Mouse (Mus musculus): ENCODE results near the gene Hand2. TPM values are rescaled to one million over a fixed set of nuclear protein-coding genes. Genes with fewer than 3 reads are reported as not detected.

Hand2 gene
- polyA plus RNA-seq, 1 experiment from 2014 or later: 3.6 TPM

- no peaks in the 10 kb centered on the region for H3K36me3 ChIP-seq (ENCODE audit: control insufficient read depth, insufficient read depth, low read length)
- no peaks in the 10 kb centered on the region for H3K9me3 ChIP-seq (ENCODE audit: control insufficient read depth, low read length)
- WGBS: 9% methylated on average over 6 of the region's 6 CpGs
- no peak overlapping the region for H3K27ac ChIP-seq (replicated peaks; ENCODE audit: low read depth, low read length)
- ATAC-seq (ENCODE audit: low read depth): no peak
- peaks cover 100% of the 10 kb centered on the region for H3K27me3 ChIP-seq (replicated peaks; ENCODE audit: control insufficient read depth, insufficient read depth, low read length)
- H3K4me1 ChIP-seq (ENCODE audit: control insufficient read depth, insufficient read depth, low read length): peaks cover 8% of the 10 kb centered on the region
- no peak overlapping the region for H3K4me2 ChIP-seq (ENCODE audit: low read depth, low read length)
- H3K9ac ChIP-seq (ENCODE audit: low read depth, low read length): no peak overlapping the region
- no peak overlapping the region for H3K4me3 ChIP-seq (ENCODE audit: low read depth, low read length)
- no peak for DNase-seq (ENCODE audit: low spot score)
These were observed 23.0 kb downstream of the Hand2 start for GRCm38 (mm10) chr8:57343731-57344315.

DNA sequence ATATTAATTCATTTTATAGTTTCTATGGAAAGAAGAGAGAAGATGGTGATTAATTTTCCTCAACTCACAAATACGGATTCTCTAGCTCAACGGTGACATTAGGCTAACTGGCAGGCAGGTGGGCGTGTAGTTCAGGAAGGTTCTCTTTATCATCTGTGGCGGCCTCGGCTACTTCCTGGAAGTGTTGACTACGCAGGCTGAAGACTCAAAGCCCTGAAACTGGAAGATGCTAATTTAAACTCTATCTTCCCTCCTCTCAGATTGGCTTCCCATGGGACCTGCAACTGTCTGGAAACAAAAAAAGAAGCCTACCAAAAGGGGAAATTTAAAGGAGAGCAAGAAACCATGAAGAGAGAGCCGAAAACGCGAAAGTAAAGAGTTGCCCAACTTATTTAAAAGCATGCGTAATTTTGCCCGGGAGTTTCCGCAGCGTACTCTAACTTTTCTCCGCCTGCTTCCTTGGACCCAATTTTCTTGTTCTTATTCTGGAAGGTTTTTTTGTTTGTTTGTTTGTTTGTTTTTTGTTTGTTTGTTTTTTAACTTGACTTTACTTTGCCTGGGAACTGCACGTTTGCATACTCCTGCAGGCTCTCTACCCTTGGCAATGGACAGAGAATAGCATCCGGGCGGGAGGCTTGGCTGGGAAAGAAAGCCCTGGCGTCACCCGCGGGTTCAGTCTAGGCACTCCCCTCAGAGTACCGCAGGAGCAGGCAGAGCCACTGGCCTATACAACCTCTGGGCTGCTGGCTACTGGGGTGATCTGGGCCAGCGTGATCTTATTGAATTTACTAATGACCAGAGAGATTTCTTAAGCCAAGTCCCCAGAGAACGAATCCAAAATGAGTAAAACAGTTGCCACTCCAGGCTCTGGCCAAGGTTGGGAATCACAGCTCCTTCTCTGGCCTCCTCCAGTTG lies 24.4 kb downstream of the Hand2 start:
- 0 out of 2 replicates have a peak overlapping the region, but pooled peaks have one; percentile 2 for H3K4me3 ChIP-seq (ENCODE audit: low read depth, low read length)
- DNase-seq (ENCODE audit: low spot score) (no peak), ATAC-seq (ENCODE audit: low read depth) (no peak)
- WGBS: 9% methylated on average over 23 of the region's 23 CpGs
- H3K9ac ChIP-seq (ENCODE audit: low read depth, low read length): peak overlapping the region; percentile 30; the same call in 1 of the 2 replicates
- H3K36me3 ChIP-seq (ENCODE audit: control insufficient read depth, insufficient read depth, low read length): no peaks in the 10 kb centered on the region
- H3K4me2 ChIP-seq (ENCODE audit: low read depth, low read length): 0 out of 2 replicates have a peak overlapping the region, but pooled peaks have one; percentile 4
- H3K4me1 ChIP-seq (ENCODE audit: control insufficient read depth, insufficient read depth, low read length): peaks cover 12% of the 10 kb centered on the region
- H3K27me3 ChIP-seq (replicated peaks; ENCODE audit: control insufficient read depth, insufficient read depth, low read length): peaks cover 100% of the 10 kb centered on the region
- H3K27ac ChIP-seq (replicated peaks; ENCODE audit: low read depth, low read length): no peak overlapping the region
- H3K9me3 ChIP-seq (ENCODE audit: control insufficient read depth, low read length): no peaks in the 10 kb centered on the region

GRCm38 (mm10) chr8:57346371-57346770 lies 25.6 kb downstream of the Hand2 start:
- 14% methylated on average over 7 of the region's 7 CpGs for WGBS
- Histone ChIP-seq H3K9ac (ENCODE audit: low read depth, low read length) (no peak overlapping the region), H3K4me3 (ENCODE audit: low read depth, low read length) (no peak overlapping the region), H3K27ac (replicated peaks; ENCODE audit: low read depth, low read length) (no peak overlapping the region), H3K9me3 (ENCODE audit: control insufficient read depth, low read length) (no peaks in the 10 kb centered on the region), H3K27me3 (replicated peaks; ENCODE audit: control insufficient read depth, insufficient read depth, low read length) (peaks cover 97% of the 10 kb centered on the region), H3K4me2 (ENCODE audit: low read depth, low read length) (no peak overlapping the region), H3K4me1 (ENCODE audit: control insufficient read depth, insufficient read depth, low read length) (peaks cover 12% of the 10 kb centered on the region; the same call in 1 of the 2 replicates), H3K36me3 (ENCODE audit: control insufficient read depth, insufficient read depth, low read length) (no peaks in the 10 kb centered on the region)
- no peak for ATAC-seq (ENCODE audit: low read depth)
- no peak for DNase-seq (ENCODE audit: low spot score)

DNA sequence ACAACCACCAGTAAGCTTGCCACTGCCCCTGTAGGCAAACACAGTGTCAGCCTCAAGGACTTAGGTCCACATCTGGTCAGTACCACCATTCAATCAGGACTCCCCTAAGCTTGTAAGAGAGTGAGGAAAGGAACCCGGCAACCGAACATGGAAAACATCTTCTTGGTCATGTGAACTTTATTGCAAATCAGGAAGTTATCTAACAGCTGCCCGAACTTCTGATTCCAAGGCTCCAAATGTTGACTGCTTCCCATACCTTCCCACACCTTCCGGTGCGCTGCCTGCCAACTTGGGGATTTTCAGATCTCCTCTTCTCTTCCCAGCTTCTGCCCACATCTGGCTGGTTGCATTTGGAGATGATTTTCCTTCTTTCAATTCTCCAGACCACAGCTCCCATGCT lies 26.4 kb downstream of the Hand2 start:
- Histone ChIP-seq H3K27ac (replicated peaks; ENCODE audit: low read depth, low read length) (0 out of 2 replicates have a peak overlapping the region, but pooled peaks have one; percentile 1), H3K4me2 (ENCODE audit: low read depth, low read length) (no peak overlapping the region), H3K36me3 (ENCODE audit: control insufficient read depth, insufficient read depth, low read length) (no peaks in the 10 kb centered on the region), H3K4me1 (ENCODE audit: control insufficient read depth, insufficient read depth, low read length) (peaks cover 12% of the 10 kb centered on the region; the same call in 1 of the 2 replicates), H3K4me3 (ENCODE audit: low read depth, low read length) (no peak overlapping the region), H3K9me3 (ENCODE audit: control insufficient read depth, low read length) (no peaks in the 10 kb centered on the region), H3K9ac (ENCODE audit: low read depth, low read length) (no peak overlapping the region), H3K27me3 (replicated peaks; ENCODE audit: control insufficient read depth, insufficient read depth, low read length) (peaks cover 96% of the 10 kb centered on the region)
- WGBS: 19% methylated on average over 5 of the region's 5 CpGs
- DNase-seq (ENCODE audit: low spot score) (no peak), ATAC-seq (ENCODE audit: low read depth) (no peak)

DNA sequence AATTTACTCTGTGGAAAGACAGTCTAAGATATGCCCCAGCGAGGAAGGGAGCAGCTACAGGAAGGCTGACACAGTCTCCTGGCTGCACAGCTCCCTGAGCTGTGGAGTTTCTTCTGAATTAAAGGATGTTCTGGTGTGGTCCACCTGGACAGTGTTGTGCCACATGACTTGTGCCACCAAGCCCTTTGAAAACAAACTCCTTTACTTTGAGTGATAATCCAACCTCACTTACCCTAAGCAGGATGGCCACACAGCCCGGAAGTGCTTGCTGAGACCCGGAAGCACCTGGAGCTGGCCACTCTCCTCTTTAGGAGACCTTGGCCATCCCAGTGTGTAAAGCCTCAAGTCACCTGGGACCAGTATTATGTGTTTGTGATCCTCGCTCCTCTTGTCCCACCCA lies 27.5 kb downstream of the Hand2 start:
- H3K4me2 ChIP-seq (ENCODE audit: low read depth, low read length): 0 out of 2 replicates have a peak overlapping the region, but pooled peaks have one; percentile 30
- H3K9me3 ChIP-seq (ENCODE audit: control insufficient read depth, low read length): no peaks in the 10 kb centered on the region
- peaks cover 96% of the 10 kb centered on the region for H3K27me3 ChIP-seq (replicated peaks; ENCODE audit: control insufficient read depth, insufficient read depth, low read length)
- no peak overlapping the region for H3K4me3 ChIP-seq (ENCODE audit: low read depth, low read length)
- no peak overlapping the region for H3K9ac ChIP-seq (ENCODE audit: low read depth, low read length)
- H3K4me1 ChIP-seq (ENCODE audit: control insufficient read depth, insufficient read depth, low read length): peaks cover 13% of the 10 kb centered on the region; the same call in 1 of the 2 replicates
- H3K27ac ChIP-seq (replicated peaks; ENCODE audit: low read depth, low read length): no peak overlapping the region
- 13% methylated on average over 4 of the region's 4 CpGs for WGBS
- no peaks in the 10 kb centered on the region for H3K36me3 ChIP-seq (ENCODE audit: control insufficient read depth, insufficient read depth, low read length)
- DNase-seq (ENCODE audit: low spot score) (no peak), ATAC-seq (ENCODE audit: low read depth) (no peak)

- Histone ChIP-seq H3K4me3 (ENCODE audit: low read depth, low read length) (0 out of 2 replicates have a peak overlapping the region, but pooled peaks have one; percentile 1), H3K9me3 (ENCODE audit: control insufficient read depth, low read length) (no peaks in the 10 kb centered on the region), H3K4me2 (ENCODE audit: low read depth, low read length) (peak overlapping the region; percentile 30), H3K4me1 (ENCODE audit: control insufficient read depth, insufficient read depth, low read length) (peaks cover 15% of the 10 kb centered on the region; the same call in 1 of the 2 replicates), H3K27me3 (replicated peaks; ENCODE audit: control insufficient read depth, insufficient read depth, low read length) (peaks cover 94% of the 10 kb centered on the region), H3K27ac (replicated peaks; ENCODE audit: low read depth, low read length) (peak overlapping the region; percentile 57), H3K36me3 (ENCODE audit: control insufficient read depth, insufficient read depth, low read length) (no peaks in the 10 kb centered on the region), H3K9ac (ENCODE audit: low read depth, low read length) (no peak overlapping the region)
- 2% methylated on average over 18 of the region's 23 CpGs for WGBS
- DNase-seq (ENCODE audit: low spot score): no peak
- no peak for ATAC-seq (ENCODE audit: low read depth)
These were observed 28.2 kb downstream of the Hand2 start for GRCm38 (mm10) chr8:57348866-57349520.

DNA sequence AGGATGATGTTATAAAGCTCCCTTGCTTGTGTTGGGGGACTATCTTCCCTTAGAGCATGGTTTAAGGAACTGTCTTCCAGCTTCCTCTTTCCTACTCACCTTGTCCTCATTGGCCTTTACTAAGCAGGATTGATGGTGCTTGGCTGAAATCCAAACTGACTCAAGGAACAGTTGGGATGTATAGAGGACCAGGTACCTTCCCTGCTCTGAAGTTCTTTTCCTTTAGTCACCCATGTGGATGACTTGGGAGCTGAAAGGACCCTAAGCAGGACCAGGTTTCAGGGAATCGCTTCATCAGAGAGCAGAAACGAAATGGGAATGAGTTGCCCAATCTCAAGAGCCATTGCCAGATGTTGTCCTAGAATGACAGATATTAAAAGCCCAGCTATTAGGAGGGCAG lies 31.1 kb downstream of the Hand2 start:
- Histone ChIP-seq H3K9ac (ENCODE audit: low read depth, low read length) (no peak overlapping the region), H3K9me3 (ENCODE audit: control insufficient read depth, low read length) (no peaks in the 10 kb centered on the region), H3K4me3 (ENCODE audit: low read depth, low read length) (no peak overlapping the region), H3K27ac (replicated peaks; ENCODE audit: low read depth, low read length) (no peak overlapping the region), H3K36me3 (ENCODE audit: control insufficient read depth, insufficient read depth, low read length) (no peaks in the 10 kb centered on the region), H3K4me1 (ENCODE audit: control insufficient read depth, insufficient read depth, low read length) (peaks cover 9% of the 10 kb centered on the region; the same call in 1 of the 2 replicates), H3K27me3 (replicated peaks; ENCODE audit: control insufficient read depth, insufficient read depth, low read length) (peaks cover 83% of the 10 kb centered on the region), H3K4me2 (ENCODE audit: low read depth, low read length) (no peak overlapping the region)
- ATAC-seq (ENCODE audit: low read depth): no peak
- no peak for DNase-seq (ENCODE audit: low spot score)
- WGBS: 29% methylated on average over 2 of the region's 2 CpGs
